Mouse (Mus musculus) heart, postnatal 0 days (tissue): ENCODE results near the gene Fut9.

Source experiments
- CTCF ChIP-seq: IDR thresholded peaks from 2 replicates; pipeline ENCODE4 v1.5.1; 2016; ENCODE audit warnings: antibody characterized with exemption, control low read depth, low read depth
- EP300 ChIP-seq: IDR thresholded peaks from 2 replicates; pipeline ENCODE4 v1.6.1; 2016; ENCODE audit warnings: antibody characterized with exemption, low read depth

DNA sequence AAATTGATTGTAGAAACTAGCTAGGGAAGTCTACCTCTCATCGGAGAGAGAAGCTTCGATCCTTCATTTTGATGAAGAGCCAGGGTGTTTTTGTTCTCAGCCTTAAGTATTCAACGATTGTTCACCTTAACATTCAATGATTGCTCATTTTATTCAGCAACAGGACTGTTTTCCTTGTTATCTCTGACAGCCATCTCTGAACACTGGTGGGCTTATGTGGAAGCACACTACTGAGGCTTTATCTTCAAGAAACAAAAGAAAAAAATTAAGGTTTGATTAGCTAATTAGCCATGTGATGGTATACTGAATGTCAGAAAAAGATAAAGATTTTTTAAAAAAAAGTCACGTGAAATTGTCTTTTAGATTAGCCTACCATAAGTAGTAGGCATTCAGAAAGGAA is 158.1 kb downstream of the Fut9 start:
- no peak for TF ChIP-seq CTCF
- TF ChIP-seq EP300 = no peak
